Mouse (Mus musculus): ENCODE results near the gene Olfr1168. TPM values are rescaled to one million over a fixed set of nuclear protein-coding genes. Genes with fewer than 3 reads are reported as not detected.
"Not testable (repeated sequence)": the region's sequence is repeated elsewhere in the genome, so short reads cannot be mapped to it uniquely, and the experiment has no call there.

Olfr1168 gene
- polyA plus RNA-seq (2015; fragmentation: Nextera tagmentation; extraction: Ambion mirVana): not detected in 2 replicates

- no peak within 1 kb of the TSS for H3K4me2 ChIP-seq (ENCODE audit: low read depth, low read length)
- no peak within 1 kb of the TSS for H3K4me3 ChIP-seq (ENCODE audit: low read length)
- ATAC-seq: no peak
- H3K4me1 ChIP-seq (ENCODE audit: control insufficient read depth, insufficient read depth, low read length): no peaks in the 10 kb centered on the region
- no peaks in the 10 kb centered on the region for H3K36me3 ChIP-seq (ENCODE audit: control insufficient read depth, insufficient read depth, low read length)
- H3K9me3 ChIP-seq (ENCODE audit: control insufficient read depth, low read length): no peaks in the 10 kb centered on the region
- WGBS: 84% methylated on average over 2 of the region's 2 CpGs
- no peak within 1 kb of the TSS for H3K27ac ChIP-seq (ENCODE audit: low read length)
- no peak within 1 kb of the TSS for H3K9ac ChIP-seq (ENCODE audit: low read depth, low read length)
- no peaks in the 10 kb centered on the region for H3K27me3 ChIP-seq (replicated peaks; ENCODE audit: control insufficient read depth, insufficient read depth, low read length)
These were observed at the start of gene Olfr1168 for GRCm38 (mm10) chr2:88181580-88181979. TSS of gene Olfr1168 (plus strand) at chr2:88181880.

- not testable (repeated sequence) for H3K27me3 ChIP-seq (replicated peaks; ENCODE audit: control insufficient read depth, insufficient read depth, low read length); H3K9ac ChIP-seq (ENCODE audit: low read depth, low read length); H3K4me2 ChIP-seq (ENCODE audit: low read depth, low read length)
These were observed 26.6 kb upstream of the Olfr1168 start, which contains the start of gene Olfr1167 for GRCm38 (mm10) chr2:88155093-88155492. TSS of gene Olfr1167 (minus strand) at chr2:88155193.

GRCm38 (mm10) chr2:88220784-88221183 lies 39.1 kb downstream of the Olfr1168 start:
- Histone ChIP-seq H3K27ac (ENCODE audit: low read length) (no peak overlapping the region), H3K4me1 (ENCODE audit: control insufficient read depth, insufficient read depth, low read length) (no peaks in the 10 kb centered on the region), H3K27me3 (replicated peaks; ENCODE audit: control insufficient read depth, insufficient read depth, low read length) (no peaks in the 10 kb centered on the region), H3K9me3 (ENCODE audit: control insufficient read depth, low read length) (no peaks in the 10 kb centered on the region), H3K36me3 (ENCODE audit: control insufficient read depth, insufficient read depth, low read length) (no peaks in the 10 kb centered on the region), H3K9ac (ENCODE audit: low read depth, low read length) (no peak overlapping the region), H3K4me3 (ENCODE audit: low read length) (no peak overlapping the region), H3K4me2 (ENCODE audit: low read depth, low read length) (no peak overlapping the region)
- 96% methylated on average over 1 of the region's 1 CpGs for WGBS
- ATAC-seq: no peak

More at GRCm38 (mm10) chr2:88155093-88155492, 26.6 kb upstream of the Olfr1168 start, which contains the start of gene Olfr1167:
- not testable (repeated sequence) for H3K4me3 ChIP-seq (ENCODE audit: low read length); H3K9me3 ChIP-seq (ENCODE audit: control insufficient read depth, low read length); H3K4me1 ChIP-seq (ENCODE audit: control insufficient read depth, insufficient read depth, low read length); H3K27ac ChIP-seq (ENCODE audit: low read length); H3K36me3 ChIP-seq (ENCODE audit: control insufficient read depth, insufficient read depth, low read length); ATAC-seq
- 75% methylated on average over 1 of the region's 1 CpGs for WGBS

GRCm38 (mm10) chr2:88228234-88228633 lies 46.6 kb downstream of the Olfr1168 start, which contains the start of gene Olfr1170:
TSS of gene Olfr1170 (minus strand) at chr2:88228334.
- Histone ChIP-seq H3K4me2 (ENCODE audit: low read depth, low read length) (no peak within 1 kb of the TSS), H3K9me3 (ENCODE audit: control insufficient read depth, low read length) (no peaks in the 10 kb centered on the region), H3K36me3 (ENCODE audit: control insufficient read depth, insufficient read depth, low read length) (no peaks in the 10 kb centered on the region), H3K9ac (ENCODE audit: low read depth, low read length) (no peak within 1 kb of the TSS), H3K4me3 (ENCODE audit: low read length) (no peak within 1 kb of the TSS), H3K27me3 (replicated peaks; ENCODE audit: control insufficient read depth, insufficient read depth, low read length) (no peaks in the 10 kb centered on the region), H3K27ac (ENCODE audit: low read length) (no peak within 1 kb of the TSS), H3K4me1 (ENCODE audit: control insufficient read depth, insufficient read depth, low read length) (no peaks in the 10 kb centered on the region)
- WGBS: 83% methylated on average over 1 of the region's 1 CpGs
- ATAC-seq: no peak

Other genes starting within 250 kb of the Olfr1168 start
- not detected in 2 replicates for gene Olfr1155, start 236.7 kb upstream of the Olfr1168 start, polyA plus RNA-seq (2015; fragmentation: Nextera tagmentation; extraction: Ambion mirVana)
- gene Olfr1156, start 228.8 kb upstream of the Olfr1168 start, polyA plus RNA-seq (2015; fragmentation: Nextera tagmentation; extraction: Ambion mirVana): not detected in 2 replicates
- not detected in 2 replicates for gene Olfr1157, start 213.6 kb upstream of the Olfr1168 start, polyA plus RNA-seq (2015; fragmentation: Nextera tagmentation; extraction: Ambion mirVana)
- not detected in 2 replicates for gene Olfr74, start 207.2 kb upstream of the Olfr1168 start, polyA plus RNA-seq (2015; fragmentation: Nextera tagmentation; extraction: Ambion mirVana)
- not detected in 2 replicates for gene Olfr1158, start 191.8 kb upstream of the Olfr1168 start, polyA plus RNA-seq (2015; fragmentation: Nextera tagmentation; extraction: Ambion mirVana)
- not detected in 2 replicates for gene Olfr1160, start 173.6 kb upstream of the Olfr1168 start, polyA plus RNA-seq (2015; fragmentation: Nextera tagmentation; extraction: Ambion mirVana)
- not detected in 2 replicates for gene Olfr1161, start 159.1 kb upstream of the Olfr1168 start, polyA plus RNA-seq (2015; fragmentation: Nextera tagmentation; extraction: Ambion mirVana)
- gene Olfr73, start 144.2 kb upstream of the Olfr1168 start, polyA plus RNA-seq (2015; fragmentation: Nextera tagmentation; extraction: Ambion mirVana): 0.07 TPM in 1 of 2 replicates, not detected in the other
- gene Olfr1162, start 130.8 kb upstream of the Olfr1168 start, polyA plus RNA-seq (2015; fragmentation: Nextera tagmentation; extraction: Ambion mirVana): not detected in 2 replicates
- not detected in 2 replicates for gene Olfr1163, start 110.0 kb upstream of the Olfr1168 start, polyA plus RNA-seq (2015; fragmentation: Nextera tagmentation; extraction: Ambion mirVana)
- gene Olfr1164, start 87.9 kb upstream of the Olfr1168 start, polyA plus RNA-seq (2015; fragmentation: Nextera tagmentation; extraction: Ambion mirVana): not detected in 2 replicates
- not detected in 2 replicates for gene Olfr1166, start 53.6 kb upstream of the Olfr1168 start, polyA plus RNA-seq (2015; fragmentation: Nextera tagmentation; extraction: Ambion mirVana)
- not detected in 2 replicates for gene Olfr1167, start 26.7 kb upstream of the Olfr1168 start, polyA plus RNA-seq (2015; fragmentation: Nextera tagmentation; extraction: Ambion mirVana)
- not detected in 2 replicates for gene Olfr1170, start 46.5 kb downstream of the Olfr1168 start, polyA plus RNA-seq (2015; fragmentation: Nextera tagmentation; extraction: Ambion mirVana)
- gene Olfr1173, start 98.0 kb downstream of the Olfr1168 start, polyA plus RNA-seq (2015; fragmentation: Nextera tagmentation; extraction: Ambion mirVana): not detected in 2 replicates
- gene Olfr1174-ps, start 133.3 kb downstream of the Olfr1168 start, polyA plus RNA-seq (2015; fragmentation: Nextera tagmentation; extraction: Ambion mirVana): 0.11 TPM in 1 of 2 replicates, not detected in the other
- not detected in 2 replicates for gene Olfr1175-ps, start 145.3 kb downstream of the Olfr1168 start, polyA plus RNA-seq (2015; fragmentation: Nextera tagmentation; extraction: Ambion mirVana)
- not detected in 2 replicates for gene Olfr1176, start 154.8 kb downstream of the Olfr1168 start, polyA plus RNA-seq (2015; fragmentation: Nextera tagmentation; extraction: Ambion mirVana)
- not detected in 2 replicates for gene Olfr1177-ps, start 164.6 kb downstream of the Olfr1168 start, polyA plus RNA-seq (2015; fragmentation: Nextera tagmentation; extraction: Ambion mirVana)
- not detected in 2 replicates for gene Olfr1178, start 205.2 kb downstream of the Olfr1168 start, polyA plus RNA-seq (2015; fragmentation: Nextera tagmentation; extraction: Ambion mirVana)
- gene Olfr1179, start 224.6 kb downstream of the Olfr1168 start, polyA plus RNA-seq (2015; fragmentation: Nextera tagmentation; extraction: Ambion mirVana): not detected in 2 replicates
- gene Olfr1180, start 237.3 kb downstream of the Olfr1168 start, polyA plus RNA-seq (2015; fragmentation: Nextera tagmentation; extraction: Ambion mirVana): not detected in 2 replicates
- gene Olfr1181, start 244.3 kb downstream of the Olfr1168 start, polyA plus RNA-seq (2015; fragmentation: Nextera tagmentation; extraction: Ambion mirVana): not detected in 2 replicates

Measured in intestine, embryonic 16.5 days (tissue).